Mouse (Mus musculus): ENCODE data around the gene Ak1. TPM values are rescaled to one million over a fixed set of nuclear protein-coding genes. Genes with fewer than 3 reads are reported as not detected.
A peak's percentile ranks its signal among the peaks of the same experiment; 100 is the strongest.

Ak1 gene
- total RNA-seq, 2 experiments from 2014 or later, result 1.2 to 1.7 TPM

DNA sequence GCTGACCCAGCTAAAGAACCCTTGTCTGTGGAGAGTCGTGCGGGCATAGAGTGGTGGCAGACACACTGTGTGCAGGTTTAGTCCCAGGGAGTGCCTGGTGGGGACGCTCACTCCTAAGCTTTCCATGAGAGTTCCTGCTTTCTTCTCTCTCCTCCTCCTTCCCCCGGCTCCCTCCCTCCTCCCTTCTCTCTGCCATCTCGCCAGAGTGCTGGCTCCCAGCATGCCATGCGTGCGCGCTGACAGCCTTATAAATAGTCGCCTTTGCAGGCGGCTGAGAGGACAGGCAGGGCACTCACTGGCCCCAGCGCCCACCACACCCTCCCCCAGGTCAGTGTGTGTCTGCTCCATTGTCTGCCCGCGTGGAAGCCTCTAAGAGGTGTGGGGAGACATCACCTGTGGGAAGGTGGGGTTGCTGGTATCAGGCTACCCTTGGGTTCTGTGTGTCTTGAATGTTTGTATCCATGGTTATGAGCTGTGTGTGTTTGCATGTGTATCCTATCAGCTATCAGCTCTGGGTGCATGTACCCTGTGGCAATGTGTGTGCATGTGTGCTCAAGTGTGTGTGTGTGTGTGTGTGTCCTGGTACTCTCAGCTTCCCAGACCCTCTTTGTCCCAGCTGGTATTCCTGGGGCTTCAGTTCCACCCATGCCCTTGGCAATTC, 3.8 kb downstream of the Ak1 start:
- ATAC-seq (replicated peaks; ENCODE audit: low FRiP score, low TSS enrichment, poor library complexity, severe bottlenecking), result 0 out of 2 replicates have a peak, but pooled peaks have one; percentile 8

DNA sequence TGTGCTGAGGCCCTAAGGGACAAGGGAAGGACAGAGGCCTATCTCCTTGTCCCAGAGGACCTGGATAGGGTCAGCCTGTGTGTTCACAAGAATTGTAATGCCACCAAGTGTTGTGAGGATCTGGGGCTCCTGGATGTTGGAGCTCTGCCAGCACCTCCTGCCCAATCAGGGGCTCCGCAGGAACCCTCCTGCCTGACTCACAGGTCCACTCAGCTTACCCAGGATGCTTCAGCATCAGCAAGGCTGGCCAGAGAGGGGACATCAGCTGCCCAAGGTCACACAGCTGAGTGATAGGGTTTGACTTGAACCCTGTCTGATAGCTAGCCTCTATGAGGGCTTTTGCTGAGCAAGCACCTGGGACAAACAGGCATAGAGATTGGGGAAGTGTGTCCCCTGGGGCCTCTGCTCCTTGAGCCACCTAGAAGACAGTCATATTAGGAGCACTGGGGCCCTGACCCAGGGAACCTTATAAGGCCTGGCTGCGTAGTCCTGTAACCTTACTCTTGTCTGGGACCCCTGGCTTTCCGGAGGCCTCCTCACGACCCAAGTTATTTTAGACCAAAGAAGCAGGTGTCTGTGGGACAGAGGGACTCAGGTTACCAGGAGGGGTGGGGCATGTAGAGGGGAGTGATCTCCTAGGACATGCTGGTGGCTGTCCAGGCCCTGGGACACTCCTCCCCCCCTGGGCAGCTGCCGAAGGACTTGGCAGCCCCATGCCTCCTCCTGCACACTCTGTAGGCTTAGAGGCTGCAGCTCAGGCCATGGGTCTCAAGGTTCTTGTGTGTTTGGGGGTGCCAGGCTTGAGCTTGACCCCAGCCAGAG, 4.5 kb downstream of the Ak1 start:
- no peak for ATAC-seq (replicated peaks; ENCODE audit: low FRiP score, low TSS enrichment, poor library complexity, severe bottlenecking)

DNA sequence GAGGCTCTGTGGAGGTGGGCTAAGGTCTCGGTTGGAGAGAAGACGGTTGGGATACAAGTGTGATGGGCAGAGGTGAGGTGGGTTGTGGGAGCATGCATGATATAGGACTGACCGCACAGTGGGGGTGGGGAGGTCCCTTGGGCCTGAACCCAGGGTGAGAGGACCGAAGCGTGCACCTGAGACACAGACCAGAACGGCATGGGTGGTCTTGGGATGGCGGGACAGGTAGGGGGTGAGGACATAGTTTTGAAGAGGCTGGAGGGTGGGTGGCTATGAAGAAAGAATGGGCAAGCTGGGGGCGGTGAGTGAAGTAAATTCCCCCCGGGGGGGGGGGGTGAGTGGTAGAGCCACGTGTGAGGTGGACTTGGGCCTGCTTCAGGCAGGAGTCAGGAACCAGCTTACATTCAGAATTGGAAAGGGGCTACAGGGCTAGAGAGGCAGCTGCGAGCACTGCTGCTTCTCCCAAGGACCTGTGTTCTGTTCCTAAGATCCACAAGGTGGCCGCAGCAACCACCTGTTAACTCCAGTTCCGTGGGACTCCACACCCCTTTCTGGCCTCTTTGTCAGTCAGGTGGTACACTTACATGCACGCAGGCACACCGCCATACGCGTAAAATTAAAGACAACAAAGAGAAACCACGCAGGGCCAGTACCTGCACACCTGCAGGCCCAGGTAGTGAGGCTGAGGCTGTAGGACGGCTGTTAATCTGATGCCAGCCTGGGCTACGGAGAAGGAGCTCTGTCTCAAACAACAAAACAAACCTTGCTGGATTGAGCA, 5.9 kb downstream of the Ak1 start:
- no peak for ATAC-seq (replicated peaks; ENCODE audit: low FRiP score, low TSS enrichment, poor library complexity, severe bottlenecking)

DNA sequence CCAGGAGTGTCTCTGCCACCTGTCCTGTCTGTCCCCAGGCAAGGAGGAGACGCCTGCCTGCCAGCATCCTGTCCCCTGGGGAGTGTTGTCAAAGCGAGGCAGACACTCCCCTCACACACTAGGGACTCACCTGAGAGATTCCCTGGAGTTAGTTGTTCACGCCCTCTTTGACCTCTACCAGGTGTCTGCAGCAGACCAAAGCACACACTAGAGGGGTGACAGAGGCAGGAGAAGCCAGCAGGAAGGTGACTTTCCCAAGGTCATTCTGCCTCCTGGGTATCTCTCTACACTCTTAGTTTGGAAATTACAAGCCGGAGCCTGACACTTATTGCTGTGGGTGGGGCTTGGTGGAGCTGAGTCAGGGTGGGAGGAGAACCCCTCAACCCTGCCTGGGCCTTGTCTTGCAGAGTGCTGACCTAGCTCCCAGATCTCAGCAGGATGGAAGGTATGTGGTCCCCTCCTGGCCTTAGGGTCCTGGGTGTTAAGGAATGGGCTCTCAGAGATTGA, 6.5 kb downstream of the Ak1 start:
- no peak for ATAC-seq (replicated peaks; ENCODE audit: low FRiP score, low TSS enrichment, poor library complexity, severe bottlenecking)

DNA sequence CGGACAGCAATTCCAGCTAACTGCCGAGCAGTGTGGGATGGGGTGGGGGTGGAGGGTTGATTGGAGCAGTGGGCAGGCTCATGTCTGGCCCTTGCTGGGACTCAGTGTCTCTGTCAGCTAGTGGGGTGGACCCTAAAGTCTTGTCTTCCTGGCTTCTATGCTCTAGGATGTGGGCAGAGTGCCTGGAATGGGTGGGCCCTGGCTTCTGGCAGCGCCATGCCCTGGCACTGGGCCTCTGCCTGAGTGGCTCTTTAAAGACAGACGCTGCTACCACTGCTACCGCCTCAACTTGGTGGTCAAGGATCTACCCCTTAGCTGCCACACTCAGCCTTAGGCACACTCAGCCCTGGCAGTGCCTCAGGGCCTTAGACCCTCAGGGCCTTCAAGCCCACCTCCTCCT, 7.2 kb downstream of the Ak1 start:
- no peak for ATAC-seq (replicated peaks; ENCODE audit: low FRiP score, low TSS enrichment, poor library complexity, severe bottlenecking)

DNA sequence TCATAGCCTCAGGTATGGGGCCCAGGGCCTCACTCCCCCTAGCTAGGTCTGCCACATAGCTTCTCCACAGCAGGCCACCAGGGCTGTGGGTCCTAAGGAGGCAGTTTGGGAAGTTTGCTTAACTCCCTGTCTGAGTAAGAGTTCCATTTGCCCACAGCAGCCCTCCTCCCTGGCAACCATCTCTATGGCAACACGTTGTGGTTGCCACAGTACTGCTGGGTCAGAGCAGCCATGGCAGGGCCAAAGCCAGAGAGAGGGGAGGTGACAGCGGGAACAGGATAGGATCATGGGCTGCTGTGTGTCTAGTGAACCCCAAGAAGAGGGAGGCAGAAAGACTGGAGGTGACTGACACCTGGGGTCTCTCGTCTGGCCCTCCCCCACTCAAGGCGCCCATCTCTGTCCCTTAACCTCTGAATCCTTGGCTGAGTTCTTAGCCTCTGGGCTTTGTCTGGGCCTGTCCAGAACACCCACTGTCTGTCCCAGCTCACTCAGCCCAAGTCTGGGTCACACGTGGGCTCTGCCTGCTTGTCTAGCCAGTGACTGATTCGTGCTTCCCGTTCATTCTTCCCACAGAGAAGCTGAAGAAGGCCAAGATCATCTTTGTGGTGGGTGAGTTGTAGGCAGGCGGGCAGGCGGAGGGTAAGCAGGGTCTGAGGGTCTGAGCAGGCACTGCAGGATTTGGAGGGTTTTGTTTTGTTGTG, 7.9 kb downstream of the Ak1 start:
- ATAC-seq (replicated peaks; ENCODE audit: low FRiP score, low TSS enrichment, poor library complexity, severe bottlenecking), result no peak

DNA sequence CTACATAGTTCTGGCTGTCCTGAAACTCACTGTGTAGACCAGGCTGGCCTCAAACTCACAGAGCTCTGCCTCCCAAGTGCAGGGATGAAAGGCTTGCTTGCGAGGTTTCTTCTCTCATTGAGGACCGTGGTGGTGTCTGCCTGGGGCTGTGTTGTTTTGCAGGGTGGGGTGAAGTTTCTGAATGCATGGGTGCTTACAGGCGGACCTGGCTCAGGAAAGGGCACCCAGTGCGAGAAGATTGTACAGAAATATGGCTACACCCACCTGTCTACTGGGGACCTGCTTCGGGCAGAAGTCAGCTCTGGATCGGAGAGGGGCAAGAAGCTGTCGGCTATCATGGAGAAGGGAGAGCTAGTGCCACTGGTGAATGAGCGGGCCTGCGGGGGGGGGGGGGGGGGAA, 8.5 kb downstream of the Ak1 start:
- ATAC-seq (replicated peaks; ENCODE audit: low FRiP score, low TSS enrichment, poor library complexity, severe bottlenecking), result no peak

DNA sequence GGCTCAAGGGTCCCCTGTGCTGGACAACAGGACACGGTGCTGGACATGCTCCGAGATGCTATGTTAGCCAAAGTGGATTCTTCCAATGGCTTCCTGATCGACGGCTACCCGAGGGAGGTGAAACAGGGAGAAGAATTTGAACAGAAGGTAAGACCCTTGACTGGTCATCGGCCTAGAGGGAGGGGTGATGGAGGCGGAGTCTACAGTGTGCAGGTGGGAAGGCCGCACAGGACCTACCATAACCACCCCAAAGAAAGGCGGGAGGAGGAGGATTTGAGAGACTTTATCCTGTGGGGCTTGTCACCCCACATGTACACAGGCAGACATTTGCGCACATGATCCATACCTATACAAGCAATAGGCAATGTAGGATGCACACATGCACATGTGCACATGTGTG, 9.5 kb downstream of the Ak1 start:
- ATAC-seq (replicated peaks; ENCODE audit: low FRiP score, low TSS enrichment, poor library complexity, severe bottlenecking), result no peak

DNA sequence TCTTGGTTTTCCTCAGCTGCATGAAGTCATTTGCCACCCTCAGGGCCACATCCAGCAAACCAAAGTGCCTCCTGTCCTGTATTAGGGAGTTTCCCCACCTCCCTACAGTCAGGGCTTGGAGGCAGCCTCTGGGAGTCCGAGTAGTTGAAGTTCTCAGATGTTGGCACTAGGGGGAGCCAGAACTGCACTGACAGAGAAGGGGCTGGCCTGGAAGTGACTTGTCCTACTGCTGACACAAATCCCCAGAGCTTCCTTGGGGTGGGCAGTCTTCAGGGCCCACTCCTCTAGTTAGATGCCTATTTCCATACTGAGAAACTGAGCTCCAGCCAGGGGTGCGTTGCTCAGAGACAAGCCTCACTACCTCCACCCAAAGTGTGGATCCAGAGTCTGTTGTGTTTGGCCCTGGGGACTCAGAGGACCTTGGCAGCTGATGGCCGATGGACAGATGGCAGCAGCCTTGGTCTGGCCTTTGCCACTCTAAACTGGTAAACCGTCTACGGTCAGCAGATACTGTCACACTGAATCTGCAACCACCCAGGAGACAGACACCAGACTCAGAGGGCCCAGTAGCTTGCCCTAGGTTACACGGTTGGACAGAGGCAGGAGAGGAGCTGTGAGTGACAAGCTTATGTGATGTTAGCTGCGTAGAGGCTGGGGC, 10.3 kb downstream of the Ak1 start:
- peak; percentile 74 for ATAC-seq (replicated peaks; ENCODE audit: low FRiP score, low TSS enrichment, poor library complexity, severe bottlenecking)

DNA sequence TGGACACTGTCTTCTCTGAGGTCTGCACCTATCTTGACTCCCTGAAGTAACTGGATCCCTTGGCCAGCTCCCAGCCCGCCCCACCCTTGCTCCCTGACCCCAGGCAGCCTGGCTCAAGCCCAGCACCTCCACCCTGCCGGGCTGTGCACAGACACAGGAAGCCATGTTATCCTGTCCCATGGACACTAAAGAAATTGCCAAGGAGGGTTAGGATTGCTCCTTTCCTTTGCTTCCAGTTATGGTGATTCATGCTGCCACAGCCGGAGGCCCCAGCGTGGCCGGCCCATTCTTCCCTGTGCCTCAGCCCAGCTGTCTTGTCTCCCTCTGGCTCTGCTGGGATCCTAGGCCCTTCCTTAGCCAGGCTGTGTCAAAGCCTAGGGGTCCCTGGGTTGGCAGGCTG, 12.1 kb downstream of the Ak1 start:
- no peak for ATAC-seq (replicated peaks; ENCODE audit: low FRiP score, low TSS enrichment, poor library complexity, severe bottlenecking)

DNA sequence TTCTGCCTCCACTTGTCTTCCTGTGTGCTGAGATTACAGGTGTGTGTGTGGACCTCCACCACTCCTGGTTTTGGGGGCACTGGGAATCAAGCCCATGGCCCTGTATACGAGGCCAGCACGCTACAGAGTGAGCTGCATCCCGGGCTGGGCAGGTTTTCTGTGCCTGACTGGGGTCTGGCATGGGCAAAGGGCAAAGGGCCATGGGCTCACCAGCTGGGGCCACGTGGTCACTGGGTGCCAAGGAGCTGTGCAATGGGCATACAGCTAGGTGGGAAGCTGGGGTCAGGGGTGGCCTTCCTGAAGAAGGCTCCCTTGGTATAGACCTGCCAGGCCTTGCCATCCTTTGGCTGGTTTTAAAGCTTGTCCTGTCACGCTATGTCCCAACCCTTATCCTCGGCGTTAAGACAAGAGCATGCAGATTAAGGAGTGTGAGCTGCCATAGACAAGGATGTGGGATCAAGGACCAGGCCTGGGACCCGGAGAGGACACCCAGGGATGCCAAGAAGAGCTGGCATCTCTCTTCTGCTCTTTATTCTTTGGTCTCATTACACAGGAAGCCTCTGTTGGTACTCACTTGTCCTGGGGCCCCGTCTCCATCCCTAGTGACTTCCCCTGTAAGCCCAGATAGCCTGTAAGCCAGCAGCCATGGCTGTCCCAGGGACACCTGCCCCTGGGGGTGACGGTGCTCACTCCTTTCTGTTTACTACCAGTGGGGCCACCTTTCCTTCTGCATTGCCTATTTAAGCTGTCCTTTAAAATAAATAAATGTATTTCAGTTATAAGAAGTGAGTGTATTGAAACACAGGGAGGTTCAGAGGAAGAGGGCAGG, 12.9 kb downstream of the Ak1 start:
- no peak for ATAC-seq (replicated peaks; ENCODE audit: low FRiP score, low TSS enrichment, poor library complexity, severe bottlenecking)

DNA sequence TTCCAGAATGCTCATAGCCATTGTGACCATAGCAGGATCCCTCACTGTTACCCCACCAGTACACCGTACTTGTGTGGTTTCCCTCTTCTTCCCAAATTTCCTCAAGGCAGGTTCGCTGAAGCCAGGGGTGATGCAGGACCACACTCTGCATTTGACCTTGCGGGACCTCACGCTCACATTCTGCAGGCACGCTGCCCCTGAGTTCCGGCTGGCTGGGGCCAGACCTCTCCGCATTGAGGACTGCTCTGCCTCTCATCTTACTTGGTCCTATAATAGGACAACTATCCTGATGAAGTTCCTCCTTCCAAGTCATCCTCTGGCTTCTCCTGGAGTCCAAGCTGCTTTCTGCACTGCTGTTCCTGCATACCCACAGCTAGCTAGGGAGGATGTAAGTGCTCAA, 15.1 kb downstream of the Ak1 start:
- no peak for ATAC-seq (replicated peaks; ENCODE audit: low FRiP score, low TSS enrichment, poor library complexity, severe bottlenecking)

DNA sequence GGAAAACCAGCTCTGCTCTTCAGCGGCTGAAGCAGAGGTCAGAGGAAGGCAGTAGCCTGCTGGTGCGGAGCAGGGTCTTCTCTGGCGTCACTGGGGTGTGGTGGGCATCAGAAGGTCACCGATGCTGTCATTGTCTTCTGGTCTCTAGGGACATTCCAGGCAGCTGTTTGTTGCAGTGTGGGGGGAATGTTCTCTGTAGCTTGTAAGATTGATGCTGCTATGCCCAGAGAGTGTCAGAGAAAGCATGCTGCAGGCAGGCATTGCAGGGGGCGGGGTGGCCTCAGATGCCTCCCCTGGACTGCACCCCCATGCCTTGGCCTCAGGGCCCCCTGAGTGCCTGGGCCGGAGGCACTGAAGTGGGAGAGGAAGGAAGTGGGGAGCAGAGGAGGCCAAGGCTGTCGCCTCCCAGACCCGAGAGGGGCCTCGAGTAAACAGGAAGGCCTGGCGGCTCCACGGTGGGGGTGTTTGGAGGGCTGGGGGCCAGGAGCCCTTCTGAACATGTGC, 16.3 kb downstream of the Ak1 start:
- ATAC-seq (replicated peaks; ENCODE audit: low FRiP score, low TSS enrichment, poor library complexity, severe bottlenecking), result no peak

DNA sequence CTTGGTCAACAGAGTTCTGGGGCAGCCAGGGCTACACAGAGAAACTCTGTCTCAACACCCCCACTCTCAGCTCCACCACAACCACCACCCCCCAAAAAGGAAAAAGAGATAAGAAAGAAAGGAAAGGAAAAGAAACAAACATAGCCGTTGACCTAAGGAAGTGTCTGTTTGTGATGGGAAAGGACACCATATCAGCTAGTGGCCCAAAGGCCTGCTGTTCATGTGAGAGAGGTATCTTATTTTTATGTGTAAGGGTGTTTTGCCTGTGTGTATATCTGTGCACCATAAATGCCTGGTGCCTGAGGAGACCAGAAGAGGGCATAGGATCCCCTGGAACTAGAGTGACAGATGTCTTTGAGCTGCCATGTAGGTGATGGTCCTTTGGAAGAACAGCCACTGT, 18.1 kb downstream of the Ak1 start:
- no peak for ATAC-seq (replicated peaks; ENCODE audit: low FRiP score, low TSS enrichment, poor library complexity, severe bottlenecking)

DNA sequence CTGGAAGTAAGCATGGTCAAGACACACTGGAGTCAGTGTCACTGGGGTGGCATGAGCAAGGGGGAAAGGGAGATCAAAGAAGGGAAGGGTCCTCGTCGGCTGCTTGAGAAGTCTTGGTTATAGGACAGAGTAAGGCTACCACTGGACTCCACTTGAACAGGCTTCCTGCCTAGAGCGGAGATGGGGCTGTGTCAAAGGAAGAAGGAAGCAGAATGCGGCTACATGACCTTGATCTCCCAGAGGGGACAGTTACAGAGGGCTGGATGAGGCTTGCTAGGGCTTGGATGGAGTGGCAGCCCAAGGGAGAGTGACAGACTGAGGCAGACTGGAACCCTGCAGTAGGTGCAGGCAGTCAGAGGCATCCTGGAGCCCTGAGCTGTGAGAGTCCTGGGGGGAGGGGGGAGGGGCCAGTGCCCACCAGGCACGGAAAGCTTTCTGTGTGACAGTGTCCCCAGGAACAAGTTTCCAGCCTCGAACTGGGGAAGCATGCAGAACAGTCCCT, 19.0 kb downstream of the Ak1 start:
- no peak for ATAC-seq (replicated peaks; ENCODE audit: low FRiP score, low TSS enrichment, poor library complexity, severe bottlenecking)

DNA sequence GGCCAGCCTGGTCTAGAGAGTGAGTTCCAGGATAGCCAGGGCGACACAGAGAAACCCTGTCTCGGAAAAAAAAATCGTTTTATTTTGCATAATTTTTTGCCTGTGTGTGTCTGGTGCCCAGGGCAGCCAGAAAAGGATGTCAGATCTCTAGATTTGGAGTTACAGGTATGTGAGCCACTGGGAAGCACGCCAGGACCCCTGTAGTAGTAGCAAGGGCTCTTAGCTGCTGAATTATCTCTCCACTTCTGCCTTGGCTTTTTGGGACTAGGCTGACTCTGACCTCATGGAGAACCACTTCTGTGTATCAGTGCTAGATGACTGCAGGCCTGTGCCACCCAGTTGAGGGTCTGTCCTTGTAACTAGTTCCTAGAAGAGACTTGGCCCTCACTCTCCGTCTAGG, 20.3 kb downstream of the Ak1 start:
- no peak for ATAC-seq (replicated peaks; ENCODE audit: low FRiP score, low TSS enrichment, poor library complexity, severe bottlenecking)

DNA sequence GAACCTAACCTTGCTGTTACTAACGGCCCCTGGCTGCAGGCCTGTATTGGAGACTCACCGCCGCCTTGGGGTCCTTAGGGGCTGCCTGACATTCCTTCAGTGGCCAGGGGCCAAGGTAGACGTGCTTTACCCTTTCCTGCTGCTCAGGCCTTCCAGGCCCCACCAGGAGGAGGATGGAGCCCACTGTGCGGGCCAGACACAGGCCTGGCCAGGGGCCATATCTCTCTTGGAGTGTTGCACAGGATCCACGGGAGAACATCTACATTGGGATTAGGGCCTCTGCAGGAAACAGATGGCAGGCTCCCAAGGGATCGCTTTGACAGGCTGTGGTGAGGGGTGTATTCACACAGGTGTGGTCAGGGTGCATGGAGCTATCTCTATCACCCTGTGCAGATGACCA, 21.3 kb downstream of the Ak1 start:
- no peak for ATAC-seq (replicated peaks; ENCODE audit: low FRiP score, low TSS enrichment, poor library complexity, severe bottlenecking)

DNA sequence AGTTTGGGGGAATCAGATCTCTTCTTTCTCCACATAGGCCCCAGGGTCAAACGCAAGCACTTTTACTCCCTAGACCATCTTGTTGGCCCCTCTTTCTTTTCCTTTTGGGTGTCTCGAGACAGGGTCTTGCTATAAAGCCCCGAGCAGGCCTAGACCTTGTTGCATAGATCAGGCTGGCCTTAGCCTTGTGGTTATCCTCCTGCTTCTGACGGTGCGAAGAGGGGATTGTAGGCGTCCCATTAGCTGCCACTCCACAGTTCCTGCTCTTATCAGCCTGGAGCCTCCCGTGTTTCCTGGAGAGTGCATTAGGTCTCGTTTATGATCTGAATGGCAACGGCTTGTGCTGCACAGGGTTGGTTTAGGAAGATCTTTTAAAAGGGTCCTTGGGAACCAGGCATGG, 22.5 kb downstream of the Ak1 start:
- ATAC-seq (replicated peaks; ENCODE audit: low FRiP score, low TSS enrichment, poor library complexity, severe bottlenecking), result no peak

Data from megakaryocyte-erythroid progenitor cell, adult 5-6 weeks (primary cell).